Mouse (Mus musculus) limb, embryonic 11.5 days (tissue): ENCODE results near the gene Mcm3ap. TPM values are rescaled to one million over a fixed set of nuclear protein-coding genes. Genes with fewer than 3 reads are reported as not detected.

Experiments
- ATAC-seq: fragments of 200-750 bp; cut with Nextera tagmentation; 2 replicates; pipeline ENCODE4 v1.8.0; 2017; ENCODE audit warnings: low read depth; ENCODE audit not compliant: insufficient number of reproducible peaks, low FRiP score, low TSS enrichment
- DNase-seq: peaks from one replicate; pipeline ENCODE4 v3.0.0-alpha.2; 2015; ENCODE audit warnings: low spot score
- H3K27ac ChIP-seq: fragments of 300-500 bp; sonication (generic); replicated peaks from 2 replicates; pipeline ENCODE4 v1.5.1; 2014; ENCODE audit warnings: low read depth, mild to moderate bottlenecking, low read length
- H3K27me3 ChIP-seq: fragments of 300-500 bp; sonication (generic); 2 replicates; pipeline ENCODE4 v1.6.1; 2014; ENCODE audit warnings: mild to moderate bottlenecking, low read length, mixed read lengths; ENCODE audit not compliant: control insufficient read depth, insufficient read depth
- H3K36me3 ChIP-seq: fragments of 300-500 bp; sonication (generic); 2 replicates; pipeline ENCODE4 v1.6.1; 2014; ENCODE audit warnings: mild to moderate bottlenecking, low read length, moderate library complexity, mixed read lengths; ENCODE audit not compliant: control insufficient read depth, insufficient read depth
- H3K4me1 ChIP-seq: fragments of 300-500 bp; sonication (generic); 2 replicates; pipeline ENCODE4 v1.6.1; 2014; ENCODE audit warnings: low read length, mixed read lengths; ENCODE audit not compliant: control insufficient read depth, insufficient read depth
- H3K4me2 ChIP-seq: fragments of 300-500 bp; sonication (generic); 2 replicates; pipeline ENCODE4 v1.6.1; 2014; ENCODE audit warnings: low read depth, mild to moderate bottlenecking, moderate library complexity; ENCODE audit not compliant: severe bottlenecking
- H3K4me3 ChIP-seq: fragments of 300-500 bp; sonication (generic); 2 replicates; pipeline ENCODE4 v1.5.1; 2014; ENCODE audit warnings: low read depth, low read length
- H3K9ac ChIP-seq: fragments of 300-500 bp; sonication (generic); 2 replicates; pipeline ENCODE4 v1.6.1; 2014; ENCODE audit warnings: mild to moderate bottlenecking, low read length
- H3K9me3 ChIP-seq: fragments of 300-500 bp; sonication (generic); 2 replicates; pipeline ENCODE4 v1.6.1; 2016; ENCODE audit warnings: low read length; ENCODE audit not compliant: control insufficient read depth
- WGBS: fragments of 180-500 bp; shearing (Covaris S2); extraction: QIAGEN DNeasy Blood & Tissue Kit; methylation state at CpG from one replicate; pipeline ENCODE4 v1.1.7; 2014; 5-methylcytosine and 5-hydroxymethylcytosine counted together
- polyA plus RNA-seq: library from polyadenylated mRNA; unstranded; fragments of >200 nt; fragmentation: Nextera tagmentation; extraction: Ambion mirVana; gene quantifications from 2 replicates; pipeline ENCODE4 v1.2.1, GENCODE M21; 2014

Gene Mcm3ap
- polyA plus RNA-seq, 1 experiment from 2014 or later, result 70.2 TPM

DNA sequence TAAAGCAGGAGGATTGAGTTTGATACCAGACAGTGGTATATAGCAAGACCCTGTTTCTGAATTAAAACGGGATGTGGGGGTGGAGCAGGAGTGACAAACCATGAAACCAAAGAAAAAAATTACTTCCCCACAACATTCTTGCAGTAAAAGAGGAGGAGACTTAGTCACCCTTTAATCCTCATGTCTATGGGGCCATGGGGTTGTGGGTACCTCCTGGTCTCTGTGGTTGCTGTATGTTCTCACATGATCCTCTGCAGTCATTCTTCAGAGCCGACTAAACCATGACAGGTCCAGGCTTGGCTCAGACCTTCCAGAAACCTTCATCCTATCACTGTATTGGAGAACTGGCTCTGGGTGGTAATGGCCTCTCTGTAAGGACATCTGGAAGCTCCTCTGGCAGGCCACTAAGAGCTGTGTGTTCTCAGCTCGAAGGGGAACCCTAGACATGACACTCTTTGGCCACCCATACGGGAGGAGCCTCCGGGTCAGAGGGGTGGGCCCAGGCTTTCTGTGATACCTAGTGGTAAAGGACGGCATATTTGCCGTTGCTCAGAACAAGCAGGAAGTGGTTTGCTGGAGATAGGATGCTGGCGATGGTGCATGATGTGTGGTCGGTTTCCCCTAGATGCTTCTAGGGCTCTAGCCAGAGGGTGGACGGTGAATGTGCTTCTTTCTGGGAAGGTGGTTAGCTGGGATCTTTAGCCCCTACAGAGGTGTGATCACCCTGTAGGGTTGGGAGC lies 74.1 kb downstream of the Mcm3ap start:
- Histone ChIP-seq H3K4me1 (no peaks in the 10 kb centered on the region), H3K27me3 (no peaks in the 10 kb centered on the region), H3K9me3 (no peaks in the 10 kb centered on the region), H3K36me3 (peaks cover 37% of the 10 kb centered on the region), H3K27ac (no peak overlapping the region), H3K4me3 (no peak overlapping the region), H3K4me2 (no peak overlapping the region), H3K9ac (no peak overlapping the region)
- no peak for ATAC-seq
- WGBS, result 89% methylated on average over 10 of the region's 10 CpGs
- DNase-seq, result no peak

DNA sequence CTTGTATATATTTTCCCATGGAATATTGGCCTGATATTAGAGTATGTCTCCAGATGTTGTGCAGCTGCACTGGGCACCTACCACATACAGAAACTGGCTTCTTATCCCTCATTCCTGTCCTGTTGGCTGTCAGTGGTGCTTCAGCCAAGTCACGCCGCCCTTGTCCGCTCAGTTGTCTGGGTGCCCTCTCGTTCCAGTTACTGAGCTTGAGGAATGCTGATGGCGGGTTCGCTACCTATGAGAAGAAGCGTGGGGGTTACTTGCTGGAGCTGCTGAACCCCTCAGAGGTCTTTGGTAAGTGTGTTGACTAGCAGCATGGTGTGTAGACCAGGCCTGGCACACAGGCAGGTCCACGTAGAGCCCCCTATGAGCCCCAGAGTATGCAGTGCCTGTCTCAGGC lies 77.8 kb downstream of the Mcm3ap start:
- no peak overlapping the region for H3K27ac ChIP-seq
- H3K36me3 ChIP-seq, result peaks cover 27% of the 10 kb centered on the region
- no peaks in the 10 kb centered on the region for H3K4me1 ChIP-seq
- 95% methylated on average over 8 of the region's 8 CpGs for WGBS
- H3K9ac ChIP-seq, result no peak overlapping the region
- ATAC-seq, result no peak
- H3K4me2 ChIP-seq, result no peak overlapping the region
- H3K4me3 ChIP-seq, result no peak overlapping the region
- no peaks in the 10 kb centered on the region for H3K9me3 ChIP-seq
- no peak for DNase-seq
- H3K27me3 ChIP-seq, result no peaks in the 10 kb centered on the region

DNA sequence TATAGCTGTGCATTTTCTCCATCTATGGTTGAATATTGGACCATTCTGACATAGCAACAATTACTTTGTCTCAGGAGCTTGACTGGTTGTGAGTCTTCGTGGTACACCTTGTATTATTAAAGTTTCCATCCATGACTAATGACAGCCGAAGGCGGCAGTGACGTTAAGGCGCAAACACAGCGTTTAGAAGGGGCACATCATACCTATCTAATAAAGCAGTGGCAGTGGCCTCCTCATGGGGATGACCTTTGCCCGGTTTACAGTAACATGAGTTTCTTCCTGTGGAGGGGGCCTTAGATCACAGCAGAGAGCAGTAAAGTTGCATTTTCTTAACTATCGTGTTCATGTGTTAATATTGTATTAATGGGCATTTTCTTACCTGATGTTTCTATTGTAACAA lies 79.5 kb downstream of the Mcm3ap start:
- no peaks in the 10 kb centered on the region for H3K4me1 ChIP-seq
- H3K27ac ChIP-seq, result no peak overlapping the region
- no peaks in the 10 kb centered on the region for H3K9me3 ChIP-seq
- no peak for ATAC-seq
- no peak overlapping the region for H3K4me3 ChIP-seq
- DNase-seq, result no peak
- no peaks in the 10 kb centered on the region for H3K27me3 ChIP-seq
- peaks cover 23% of the 10 kb centered on the region for H3K36me3 ChIP-seq
- 95% methylated on average over 8 of the region's 8 CpGs for WGBS
- no peak overlapping the region for H3K9ac ChIP-seq
- H3K4me2 ChIP-seq, result no peak overlapping the region

DNA sequence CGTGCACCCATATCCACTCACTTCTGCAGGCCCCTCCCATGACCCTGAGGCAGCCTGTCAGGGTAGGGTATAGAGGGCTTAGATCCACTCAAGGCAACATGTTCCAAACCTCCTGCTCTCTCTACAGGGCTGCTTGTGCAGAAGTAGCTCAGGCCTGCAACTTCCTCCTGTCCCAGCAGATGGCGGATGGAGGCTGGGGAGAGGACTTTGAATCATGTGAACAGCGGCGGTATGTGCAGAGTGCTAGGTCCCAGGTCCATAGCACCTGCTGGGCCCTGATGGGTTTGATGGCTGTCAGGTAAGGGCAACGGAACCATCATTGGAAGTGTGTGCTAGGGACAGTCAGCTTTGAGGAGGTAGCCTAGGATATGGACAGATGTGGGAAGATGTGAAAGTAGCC lies 81.7 kb downstream of the Mcm3ap start:
- Histone ChIP-seq H3K4me2 (no peak overlapping the region), H3K36me3 (peaks cover 15% of the 10 kb centered on the region), H3K27ac (no peak overlapping the region), H3K9me3 (no peaks in the 10 kb centered on the region), H3K27me3 (no peaks in the 10 kb centered on the region), H3K9ac (no peak overlapping the region), H3K4me1 (no peaks in the 10 kb centered on the region), H3K4me3 (no peak overlapping the region)
- ATAC-seq, result no peak
- 90% methylated on average over 5 of the region's 5 CpGs for WGBS
- peak; percentile 29 for DNase-seq

DNA sequence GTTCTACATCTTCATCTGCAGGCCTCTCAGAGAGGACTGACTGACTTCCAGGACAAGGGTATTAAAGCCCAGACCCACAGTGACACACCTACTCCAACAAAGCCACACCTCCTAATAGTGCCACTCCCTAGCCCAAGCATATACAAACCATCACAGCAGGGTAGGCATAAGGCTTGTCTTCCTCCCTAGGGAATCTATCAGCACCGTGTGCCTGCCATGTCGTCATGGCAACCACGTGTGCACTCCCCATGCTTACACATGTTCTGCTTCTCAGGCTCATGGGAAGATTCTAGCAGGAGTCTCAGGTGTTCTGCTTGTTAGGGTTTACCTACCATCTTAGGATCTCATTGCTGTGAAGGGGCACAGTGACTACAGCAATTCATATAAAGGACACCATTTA lies 82.8 kb downstream of the Mcm3ap start:
- DNase-seq (no peak), ATAC-seq (no peak)
- no peaks in the 10 kb centered on the region for H3K9me3 ChIP-seq
- H3K27me3 ChIP-seq, result no peaks in the 10 kb centered on the region
- 90% methylated on average over 3 of the region's 3 CpGs for WGBS
- H3K4me2 ChIP-seq, result no peak overlapping the region
- peaks cover 15% of the 10 kb centered on the region for H3K36me3 ChIP-seq
- no peaks in the 10 kb centered on the region for H3K4me1 ChIP-seq
- no peak overlapping the region for H3K27ac ChIP-seq
- no peak overlapping the region for H3K9ac ChIP-seq
- H3K4me3 ChIP-seq, result no peak overlapping the region

DNA sequence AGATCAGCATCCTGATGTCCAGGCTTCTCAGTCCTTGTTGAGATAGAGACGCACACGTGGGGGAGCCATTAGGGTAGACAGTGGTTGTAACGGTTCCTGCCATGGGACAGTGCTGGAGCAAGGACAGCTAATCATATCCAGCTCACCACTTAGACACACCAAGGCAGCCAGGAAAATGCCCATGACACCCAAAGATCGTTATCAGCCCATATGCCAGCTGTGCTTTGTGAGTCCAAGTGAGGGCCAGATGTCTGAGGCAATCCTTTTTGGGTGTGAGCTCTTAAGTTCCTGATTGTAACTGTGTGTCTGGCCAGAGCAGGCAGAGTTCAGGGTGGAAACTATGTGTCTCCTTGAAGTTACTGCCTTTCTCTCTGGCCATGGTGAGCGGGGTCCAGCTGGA lies 85.3 kb downstream of the Mcm3ap start:
- H3K4me3 ChIP-seq, result no peak overlapping the region
- H3K9me3 ChIP-seq, result no peaks in the 10 kb centered on the region
- no peak overlapping the region for H3K9ac ChIP-seq
- peaks cover 9% of the 10 kb centered on the region; the same call in 1 of the 2 replicates for H3K36me3 ChIP-seq
- no peak for DNase-seq
- H3K27me3 ChIP-seq, result no peaks in the 10 kb centered on the region
- WGBS, result 83% methylated on average over 5 of the region's 5 CpGs
- H3K4me2 ChIP-seq, result no peak overlapping the region
- ATAC-seq, result no peak
- H3K27ac ChIP-seq, result no peak overlapping the region
- H3K4me1 ChIP-seq, result no peaks in the 10 kb centered on the region

DNA sequence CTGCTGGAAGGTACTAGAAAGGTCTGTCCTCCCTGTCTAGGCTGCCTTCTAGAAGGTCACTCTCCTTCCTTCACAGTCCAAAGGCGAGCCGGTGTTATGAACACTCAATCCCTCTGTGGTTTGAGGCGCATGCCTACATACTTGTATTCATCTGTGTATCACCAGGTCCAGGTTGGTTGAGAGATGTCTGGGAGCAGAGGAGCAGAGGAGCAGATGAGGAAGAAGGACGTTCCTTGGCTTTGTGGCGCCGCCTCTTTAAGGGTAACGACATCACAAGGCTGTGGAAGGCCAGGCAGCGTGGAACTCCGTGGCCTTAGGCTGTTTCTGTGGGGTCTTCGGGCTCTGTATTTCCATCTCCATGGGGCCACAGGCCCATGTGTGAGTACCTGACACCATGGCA lies 93.2 kb downstream of the Mcm3ap start, which contains the start of gene Spatc1l:
Gene Spatc1l (plus strand): TSS at position 301 of the 400 bp plus-strand sequence.
- WGBS, result 91% methylated on average over 10 of the region's 10 CpGs
- no peak for ATAC-seq

More for the DNA sequence above, 93.2 kb downstream of the Mcm3ap start, which contains the start of gene Spatc1l:
- Histone ChIP-seq H3K36me3 (no peaks in the 10 kb centered on the region), H3K9ac (no peak within 1 kb of the TSS), H3K9me3 (no peaks in the 10 kb centered on the region), H3K27ac (no peak within 1 kb of the TSS), H3K4me3 (no peak within 1 kb of the TSS), H3K4me2 (no peak within 1 kb of the TSS), H3K4me1 (no peaks in the 10 kb centered on the region), H3K27me3 (no peaks in the 10 kb centered on the region)
- DNase-seq, result no peak
